ENCODE assay signal across 12 mouse cellular contexts in genomic region chr10:39505621-39506020, GRCm38 (mm10).
DNase-seq lines count a peak whose midpoint lies in the region; ATAC-seq lines count a peak whose summit lies in the region.
"Had no signal": no experiment of that assay in that cellular context is flagged by ENCODE, and none has a peak within 500 bp of the region (broad histone marks: within the 10 kb centered on the region; RNA-seq: fewer than 3 reads in every experiment).

No protein-coding gene starts in this region.

- H3K9me3 ChIP-seq in neural tube, embryonic 13.5 days, result no peaks in the 10 kb centered on the region
- no peaks in the 10 kb centered on the region for H3K9me3 ChIP-seq in forebrain, embryonic 13.5 days (replicated peaks)
- no peaks in the 10 kb centered on the region for H3K9me3 ChIP-seq in liver, embryonic 12.5 days (replicated peaks)
- H3K9me3 ChIP-seq: kidney, embryonic 15.5 days; stomach, embryonic 15.5 days had no signal

- H3K4me3 ChIP-seq in neural tube, embryonic 13.5 days, result no peak overlapping the region
- H3K4me3 ChIP-seq in forebrain, embryonic 13.5 days, result no peak overlapping the region
- no peak overlapping the region for H3K4me3 ChIP-seq in liver, embryonic 12.5 days
- H3K4me3 ChIP-seq: gastrocnemius, adult 2 months; kidney, embryonic 15.5 days; stomach, embryonic 15.5 days had no signal

- WGBS in neural tube, embryonic 13.5 days, result 68% methylated on average over 7 of the region's 7 CpGs
- 41% methylated on average over 7 of the region's 7 CpGs for WGBS in forebrain, embryonic 13.5 days
- WGBS in liver, embryonic 12.5 days (ENCODE audit: insufficient replicate concordance), result 75% methylated on average over 7 of the region's 7 CpGs

- peak overlapping the region; percentile 72 for H3K27ac ChIP-seq in neural tube, embryonic 13.5 days (replicated peaks)
- peak overlapping the region; percentile 63 for H3K27ac ChIP-seq in forebrain, embryonic 13.5 days
- no peak overlapping the region for H3K27ac ChIP-seq in liver, embryonic 12.5 days
- H3K27ac ChIP-seq: kidney, embryonic 15.5 days; stomach, embryonic 15.5 days had no signal

- DNase-seq in neural tube, embryonic 10.5 days (ENCODE audit: extremely low spot score, low spot score), result no peak
- peak; percentile 51 for DNase-seq in induced T-regulatory cell, adult 2 months (ENCODE audit: low read depth)
- DNase-seq in gastrocnemius, adult 18-20 months (ENCODE audit: low spot score), result no peak
- DNase-seq in gastrocnemius, postnatal 36 days, result no peak
- DNase-seq: adrenal gland, postnatal 25 days; cerebellum, adult 11 months; gastrocnemius, adult 2 months had no signal

- ATAC-seq in neural tube, embryonic 13.5 days (ENCODE audit: low read depth), result no peak
- no peak for ATAC-seq in forebrain, embryonic 13.5 days
- ATAC-seq in liver, embryonic 12.5 days, result no peak

- H3K4me2 ChIP-seq in neural tube, embryonic 13.5 days, result no peak overlapping the region
- H3K4me2 ChIP-seq in forebrain, embryonic 13.5 days, result peak overlapping the region; percentile 39
- H3K4me2 ChIP-seq in liver, embryonic 12.5 days, result no peak overlapping the region
- H3K4me2 ChIP-seq: kidney, embryonic 15.5 days; stomach, embryonic 15.5 days had no signal

- intact Hi-C loops in gastrocnemius, postnatal 36 days (cut with DNase I), result loop anchor here (5.0 kb wide), 1 partner anchor 133 kb away; no protein-coding TSS in a partner anchor

- peaks cover 88% of the 10 kb centered on the region for H3K4me1 ChIP-seq in neural tube, embryonic 13.5 days (replicated peaks)
- H3K4me1 ChIP-seq in forebrain, embryonic 13.5 days, result peaks cover 92% of the 10 kb centered on the region
- H3K4me1 ChIP-seq in liver, embryonic 12.5 days, result peaks cover 16% of the 10 kb centered on the region

- no peaks in the 10 kb centered on the region for H3K27me3 ChIP-seq in neural tube, embryonic 13.5 days
- no peaks in the 10 kb centered on the region for H3K27me3 ChIP-seq in forebrain, embryonic 13.5 days
- H3K27me3 ChIP-seq in liver, embryonic 12.5 days (replicated peaks), result no peaks in the 10 kb centered on the region
- H3K27me3 ChIP-seq: kidney, embryonic 15.5 days; stomach, embryonic 15.5 days had no signal

- H3K36me3 ChIP-seq in neural tube, embryonic 13.5 days, result no peaks in the 10 kb centered on the region
- no peaks in the 10 kb centered on the region for H3K36me3 ChIP-seq in forebrain, embryonic 13.5 days (ENCODE audit: poor library complexity, severe bottlenecking)
- no peaks in the 10 kb centered on the region for H3K36me3 ChIP-seq in liver, embryonic 12.5 days
- H3K36me3 ChIP-seq: kidney, embryonic 15.5 days; stomach, embryonic 15.5 days had no signal

- peak overlapping the region; percentile 17; the same call in 1 of the 2 replicates for H3K9ac ChIP-seq in neural tube, embryonic 13.5 days
- no peak overlapping the region for H3K9ac ChIP-seq in forebrain, embryonic 13.5 days
- no peak overlapping the region for H3K9ac ChIP-seq in liver, embryonic 12.5 days
- H3K9ac ChIP-seq: kidney, embryonic 15.5 days; stomach, embryonic 15.5 days had no signal
